Mouse (Mus musculus) neural tube, postnatal 0 days (tissue): Measurements from ENCODE around the gene Fbxo47. TPM values are rescaled to one million over a fixed set of nuclear protein-coding genes. Genes with fewer than 3 reads are reported as not detected.

Experiments used
- polyA plus RNA-seq: library from polyadenylated mRNA; unstranded; fragments of >200 nt; fragmentation: Nextera tagmentation; extraction: Ambion mirVana; gene quantifications from 2 replicates; pipeline ENCODE4 v1.2.1, GENCODE M21; 2015

Fbxo47 gene
- polyA plus RNA-seq, result 0.25 and 0.45 TPM in 2 replicates

DNA sequence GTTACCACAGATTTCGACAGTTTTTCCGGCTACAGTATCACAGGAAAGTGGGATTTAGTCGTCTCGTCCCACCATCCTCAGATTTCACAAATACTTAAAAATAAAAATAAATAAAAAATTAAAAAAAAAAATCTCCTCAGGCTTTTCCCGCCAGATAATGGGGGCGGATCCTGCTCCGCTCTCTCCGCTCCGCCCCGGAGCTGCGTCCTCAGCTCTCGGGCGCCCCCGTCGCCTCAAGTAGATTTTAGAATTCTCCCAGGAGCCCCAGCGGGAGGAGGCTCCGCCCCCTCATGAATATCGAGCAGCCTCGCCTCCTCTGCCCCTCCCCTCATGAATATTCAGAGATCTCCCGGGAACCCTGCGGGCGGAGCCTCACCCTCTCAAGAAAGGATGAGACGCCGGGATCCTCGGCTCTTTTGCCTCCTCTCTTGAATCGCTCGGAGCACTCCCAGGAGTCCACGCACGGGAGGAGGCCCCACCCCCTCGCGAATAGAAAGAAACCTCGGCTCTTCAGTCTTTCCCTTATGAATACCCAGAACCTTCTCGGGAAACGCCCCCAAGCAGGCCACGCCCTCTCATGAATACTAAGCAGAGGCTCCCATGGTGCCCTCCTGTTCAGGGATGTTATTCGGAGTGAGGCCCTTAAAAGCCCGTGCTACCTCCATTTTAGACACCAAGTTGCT, at the start of gene Fbxo47:
Gene Fbxo47, minus strand, starts transcription at position 237 of the 683 bp plus-strand sequence.

DNA sequence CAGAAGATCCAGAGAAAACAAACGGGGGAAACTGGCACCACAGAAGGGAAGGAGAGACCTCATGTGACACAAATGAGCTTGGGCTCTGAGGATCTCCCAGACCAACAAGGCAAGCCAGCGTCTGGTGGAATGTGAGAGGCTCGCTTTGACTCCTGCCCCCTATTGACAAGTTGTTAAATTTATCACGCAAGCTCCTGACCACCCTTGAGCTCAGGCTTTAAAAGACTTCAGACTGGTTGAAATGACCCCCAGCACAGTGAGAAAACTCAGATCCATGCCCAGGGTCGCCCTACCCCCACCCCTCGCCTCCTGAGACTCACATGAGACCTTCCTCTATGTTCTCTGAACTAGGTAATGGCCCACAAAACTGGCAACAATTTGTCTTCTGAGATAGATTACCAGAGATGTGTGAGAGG, 43.4 kb downstream of the Fbxo47 start, which contains the start of gene B230217C12Rik:
Gene B230217C12Rik, plus strand, starts transcription at position 242 of the 416 bp plus-strand sequence.

Other genes with a start within 250 kb of the Fbxo47 start
- gene Mllt6, start 220.7 kb downstream of the Fbxo47 start, polyA plus RNA-seq, result 1.8 and 2.6 TPM in 2 replicates
- 57.5 and 58.6 TPM in 2 replicates for gene Cisd3, start 198.3 kb downstream of the Fbxo47 start, polyA plus RNA-seq
- gene Pcgf2, start 183.7 kb downstream of the Fbxo47 start, polyA plus RNA-seq, result 12.8 and 18.4 TPM in 2 replicates
- 528 and 544 TPM in 2 replicates for gene Psmb3, start 180.8 kb downstream of the Fbxo47 start, polyA plus RNA-seq
- 5.4 and 5.6 TPM in 2 replicates for gene Pip4k2b, start 139.4 kb downstream of the Fbxo47 start, polyA plus RNA-seq
- gene Cwc25, start 117.6 kb downstream of the Fbxo47 start, polyA plus RNA-seq, result 12.0 and 12.6 TPM in 2 replicates
- 0.26 and 0.53 TPM in 2 replicates for gene 1700001P01Rik, start 108.2 kb downstream of the Fbxo47 start, polyA plus RNA-seq
- 338 and 378 TPM in 2 replicates for gene Rpl23, start 101.7 kb downstream of the Fbxo47 start, polyA plus RNA-seq
- 111 and 130 TPM in 2 replicates for gene Lasp1, start 85.2 kb downstream of the Fbxo47 start, polyA plus RNA-seq
- 44.2 and 46.7 TPM in 2 replicates for gene B230217C12Rik, start 43.4 kb downstream of the Fbxo47 start, polyA plus RNA-seq
- 3.7 and 4.3 TPM in 2 replicates for gene Plxdc1, start 102.3 kb upstream of the Fbxo47 start, polyA plus RNA-seq
- 6.8 and 8.3 TPM in 2 replicates for gene Arl5c, start 112.0 kb upstream of the Fbxo47 start, polyA plus RNA-seq
- gene Cacnb1, start 138.9 kb upstream of the Fbxo47 start, polyA plus RNA-seq, result 46.8 and 52.6 TPM in 2 replicates
- 652 and 685 TPM in 2 replicates for gene Rpl19, start 142.6 kb upstream of the Fbxo47 start, polyA plus RNA-seq
- gene Stac2, start 169.3 kb upstream of the Fbxo47 start, polyA plus RNA-seq, result 14.7 and 16.7 TPM in 2 replicates